Mouse (Mus musculus) cerebellum, adult 9-11 months (tissue): ENCODE results near the gene Mamld1.

Experiments
- DNase-seq: peaks from one replicate; pipeline ENCODE4 v3.0.0; 2022

Mamld1 gene

GRCm38 (mm10) chrX:71141390-71141789, 91.3 kb downstream of the Mamld1 start:
- no peak for DNase-seq

- DNase-seq, result no peak
Measured at GRCm38 (mm10) chrX:71149441-71150050, 99.5 kb downstream of the Mamld1 start.

- DNase-seq, result peak; percentile 94
Measured at GRCm38 (mm10) chrX:71150551-71151001, 100.5 kb downstream of the Mamld1 start.

GRCm38 (mm10) chrX:71181526-71181925, 131.5 kb downstream of the Mamld1 start:
- no peak for DNase-seq

GRCm38 (mm10) chrX:71183671-71184070, 133.6 kb downstream of the Mamld1 start:
- peak; percentile 46 for DNase-seq

GRCm38 (mm10) chrX:71186396-71186795, 136.3 kb downstream of the Mamld1 start:
- no peak for DNase-seq

- no peak for DNase-seq
Measured at GRCm38 (mm10) chrX:71204776-71205175, 154.7 kb downstream of the Mamld1 start.
